Mouse (Mus musculus): Measurements from ENCODE around the gene Sdhc.
"Not testable (repeated sequence)": the region's sequence is repeated elsewhere in the genome, so short reads cannot be mapped to it uniquely, and the experiment has no call there.

Sdhc gene

GRCm38 (mm10) chr1:171090761-171091160 is 59.6 kb downstream of the Sdhc start:
- in situ Hi-C loops (cut with MboI; ENCODE audit: unreplicated experiment in 2 of 2), result no loop called here

GRCm38 (mm10) chr1:171089891-171090290 is 60.5 kb downstream of the Sdhc start:
- in situ Hi-C loops (cut with MboI; ENCODE audit: unreplicated experiment in 2 of 2), result no loop called here

GRCm38 (mm10) chr1:171088237-171088869 is 62.0 kb downstream of the Sdhc start:
- in situ Hi-C loops (cut with MboI; ENCODE audit: unreplicated experiment in 2 of 2), result not testable (repeated sequence)

- in situ Hi-C loops (cut with MboI; ENCODE audit: unreplicated experiment in 2 of 2), result no loop called here
Measured at GRCm38 (mm10) chr1:171085718-171086117, 64.7 kb downstream of the Sdhc start.

- in situ Hi-C loops (cut with MboI; ENCODE audit: unreplicated experiment in 2 of 2), result not testable (repeated sequence)
Measured at GRCm38 (mm10) chr1:171081512-171082231, 68.7 kb downstream of the Sdhc start.

- in situ Hi-C loops (cut with MboI; ENCODE audit: unreplicated experiment in 2 of 2), result not testable (repeated sequence)
Measured at GRCm38 (mm10) chr1:171079825-171080224, 70.6 kb downstream of the Sdhc start.

GRCm38 (mm10) chr1:171079345-171079744 is 71.1 kb downstream of the Sdhc start:
- in situ Hi-C loops (cut with MboI; ENCODE audit: unreplicated experiment in 2 of 2), result not testable (repeated sequence)

GRCm38 (mm10) chr1:171078419-171078818 is 72.0 kb downstream of the Sdhc start:
- in situ Hi-C loops (cut with MboI; ENCODE audit: unreplicated experiment in 2 of 2), result not testable (repeated sequence)

GRCm38 (mm10) chr1:171077955-171078354 is 72.4 kb downstream of the Sdhc start:
- in situ Hi-C loops (cut with MboI; ENCODE audit: unreplicated experiment in 2 of 2), result not testable (repeated sequence)

- in situ Hi-C loops (cut with MboI; ENCODE audit: unreplicated experiment in 2 of 2), result not testable (repeated sequence)
Measured at GRCm38 (mm10) chr1:171077192-171077591, 73.2 kb downstream of the Sdhc start.
